ENCODE assay signal across 8 mouse cellular contexts in the genomic region with DNA sequence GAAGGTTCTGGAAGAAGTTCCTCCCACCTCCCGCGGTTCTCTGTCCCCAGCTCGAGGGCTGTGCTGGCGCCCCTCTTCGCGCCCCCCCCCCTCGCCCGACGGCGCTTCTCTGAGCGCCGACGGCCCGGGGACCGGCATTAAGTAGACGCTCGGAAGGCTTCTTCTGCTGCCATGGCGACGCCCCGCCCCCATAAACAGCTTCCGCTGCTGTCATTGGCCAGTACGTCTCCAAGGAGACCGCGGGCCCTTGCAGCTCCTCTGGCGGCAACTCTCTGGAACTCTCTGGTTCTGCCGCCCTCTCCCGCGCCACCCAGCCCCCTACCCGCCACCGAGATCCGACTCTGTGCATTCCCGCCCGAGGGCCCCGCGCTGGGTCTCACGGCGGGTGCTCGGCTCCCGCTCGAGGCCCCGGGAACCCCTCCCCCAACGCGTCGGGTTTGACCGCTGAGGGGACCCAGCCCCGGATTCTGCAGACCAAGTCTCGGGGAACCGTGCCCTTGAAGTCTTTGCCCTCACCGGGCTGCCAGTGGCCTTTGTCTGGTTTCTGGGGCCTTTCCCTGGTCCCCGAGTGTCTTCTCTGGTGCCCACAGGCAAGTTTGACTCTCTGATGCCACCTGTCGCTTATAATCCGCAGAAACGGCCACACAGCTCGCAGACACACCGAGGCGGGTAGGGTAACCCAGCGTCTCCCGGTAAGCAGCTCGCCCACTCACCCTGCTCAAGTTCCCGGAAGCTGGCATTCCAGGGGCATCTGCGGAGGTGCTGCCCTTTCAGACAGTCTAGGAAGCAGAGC. TPM values are rescaled to one million over a fixed set of nuclear protein-coding genes. Genes with fewer than 3 reads are reported as not detected.
DNase-seq lines count a peak whose midpoint lies in the region; ATAC-seq and TF ChIP-seq lines count a peak whose summit lies in the region.

A gene (minus strand): TSS at position 156 of the 793 bp plus-strand sequence.

- WGBS in forebrain, embryonic 16.5 days = under 1% methylated on average over 58 of the region's 61 CpGs
- WGBS in lung, embryonic 14.5 days = under 1% methylated on average over 61 of the region's 61 CpGs
- WGBS in olfactory bulb, adult 2 months = under 1% methylated on average over 61 of the region's 61 CpGs
- WGBS in thymus, adult 2 months = under 1% methylated on average over 59 of the region's 61 CpGs

- peak; percentile 95 for ATAC-seq in forebrain, embryonic 16.5 days
- peak; percentile 93 for ATAC-seq in lung, embryonic 14.5 days (ENCODE audit: insufficient read depth)

- H3K4me2 ChIP-seq in forebrain, embryonic 16.5 days (ENCODE audit: low read length) = peak within 1 kb of the TSS; percentile 99
- H3K4me2 ChIP-seq in lung, embryonic 14.5 days = peak within 1 kb of the TSS; percentile 97

- H3K27ac ChIP-seq in ES-E14 (ENCODE audit: insufficient read depth, low read depth, low read length, poor library complexity, severe bottlenecking) = no peak within 1 kb of the TSS
- peak within 1 kb of the TSS; percentile 46; the same call in 1 of the 2 replicates for H3K27ac ChIP-seq in forebrain, embryonic 16.5 days (ENCODE audit: low read length)
- peak within 1 kb of the TSS; percentile 90 for H3K27ac ChIP-seq in layer of hippocampus, adult 2 months
- H3K27ac ChIP-seq in lung, embryonic 14.5 days (ENCODE audit: low read depth) = peak within 1 kb of the TSS; percentile 58; the same call in 1 of the 2 replicates
- no peak within 1 kb of the TSS for H3K27ac ChIP-seq in olfactory bulb, adult 2 months (ENCODE audit: insufficient read depth, low read depth, low read length)
- no peak within 1 kb of the TSS for H3K27ac ChIP-seq in thymus, adult 2 months (ENCODE audit: control insufficient read depth, insufficient read depth, low read length)

- H3K9ac ChIP-seq in ES-E14 (ENCODE audit: insufficient read depth, low read depth, low read length, poor library complexity, severe bottlenecking) = peak within 1 kb of the TSS; percentile 62
- peak within 1 kb of the TSS; percentile 63 for H3K9ac ChIP-seq in forebrain, embryonic 16.5 days (replicated peaks; ENCODE audit: low read depth, low read length)
- H3K9ac ChIP-seq in lung, embryonic 14.5 days = peak within 1 kb of the TSS; percentile 66

- peak; percentile 87 for DNase-seq in ES-E14 (ENCODE audit: low read depth, low spot score)
- peak; percentile 84 for DNase-seq in cerebellum, adult 11-12 months
- DNase-seq in heart, postnatal 36 days = peak; percentile 96 to 98
- DNase-seq in layer of hippocampus, adult 2 months (ENCODE audit: low spot score in 2 of 2) = peak; percentile 96 to 98
- DNase-seq in lung, embryonic 14.5 days = peak; percentile 97
- DNase-seq in thymus, adult 2 months = peak; percentile 98

- H3K36me3 ChIP-seq in ES-E14 (ENCODE audit: control insufficient read depth, insufficient read depth, low read length, poor library complexity, severe bottlenecking) = no peaks in the 10 kb centered on the region
- H3K36me3 ChIP-seq in forebrain, embryonic 16.5 days (ENCODE audit: control insufficient read depth, insufficient read depth) = 0 out of 2 replicates have a peak, but pooled peaks cover 2% of the 10 kb centered on the region
- H3K36me3 ChIP-seq in lung, embryonic 14.5 days (ENCODE audit: insufficient read depth) = no peaks in the 10 kb centered on the region
- H3K36me3 ChIP-seq in thymus, adult 2 months (ENCODE audit: control insufficient read depth, insufficient read depth, low read length) = no peaks in the 10 kb centered on the region

- no peak for TF ChIP-seq POLR2A in olfactory bulb, adult 2 months (IDR thresholded peaks at IDR 0.05; ENCODE audit: insufficient read depth, low read depth, low read length)
- TF ChIP-seq POLR2A in thymus, adult 2 months (IDR thresholded peaks at IDR 0.05; ENCODE audit: control insufficient read depth, extremely low read depth, insufficient read depth, low read length, poor library complexity) = no peak

- intact Hi-C loops in heart, postnatal 36 days (cut with DNase I) = no loop called here

- in situ Hi-C loops in ES-E14 (cut with MboI; ENCODE audit: low sequenced_read_pairs in 2 of 2, unreplicated experiment in 2 of 2) = no loop called here

- H3K4me3 ChIP-seq in ES-E14 (ENCODE audit: insufficient read depth in 1 of 2, low read depth in 1 of 2, low read length in 2 of 2, poor library complexity in 1 of 2, severe bottlenecking in 1 of 2) = peak within 1 kb of the TSS; percentile 52 to 72
- H3K4me3 ChIP-seq in forebrain, embryonic 16.5 days (replicated peaks; ENCODE audit: low read length) = peak within 1 kb of the TSS; percentile 57
- peak within 1 kb of the TSS; percentile 69 for H3K4me3 ChIP-seq in layer of hippocampus, adult 2 months
- peak within 1 kb of the TSS; percentile 64 for H3K4me3 ChIP-seq in lung, embryonic 14.5 days (ENCODE audit: low read depth, low read length)
- peak within 1 kb of the TSS; percentile 57 for H3K4me3 ChIP-seq in olfactory bulb, adult 2 months (ENCODE audit: insufficient read depth, low read depth, low read length)
- peak within 1 kb of the TSS; percentile 42 for H3K4me3 ChIP-seq in thymus, adult 2 months (ENCODE audit: control insufficient read depth, insufficient read depth, low read length)

- peaks cover 2 to 36% of the 10 kb centered on the region in 2 experiments; a peak in 3 of 4 replicates for H3K4me1 ChIP-seq in ES-E14 (ENCODE audit: control insufficient read depth in 2 of 2, insufficient read depth in 2 of 2, low read length in 2 of 2, poor library complexity in 1 of 2)
- peaks cover 47% of the 10 kb centered on the region for H3K4me1 ChIP-seq in forebrain, embryonic 16.5 days (replicated peaks; ENCODE audit: control insufficient read depth, insufficient read depth, low read length)
- peaks cover 11% of the 10 kb centered on the region; the same call in 1 of the 2 replicates for H3K4me1 ChIP-seq in lung, embryonic 14.5 days (ENCODE audit: insufficient read depth)
- peaks cover 39% of the 10 kb centered on the region for H3K4me1 ChIP-seq in olfactory bulb, adult 2 months (ENCODE audit: control insufficient read depth, insufficient read depth, low read length)
- H3K4me1 ChIP-seq in thymus, adult 2 months (replicated peaks; ENCODE audit: control insufficient read depth, insufficient read depth, low read length) = peaks cover 37% of the 10 kb centered on the region

- no peaks in the 10 kb centered on the region for H3K9me3 ChIP-seq in ES-E14 (ENCODE audit: control insufficient read depth, insufficient read depth, low read depth, low read length)
- H3K9me3 ChIP-seq in forebrain, embryonic 16.5 days (ENCODE audit: control insufficient read depth, low read length) = no peaks in the 10 kb centered on the region
- H3K9me3 ChIP-seq in lung, embryonic 14.5 days (ENCODE audit: low read depth, low read length) = no peaks in the 10 kb centered on the region

- peak; percentile 68 for TF ChIP-seq CTCF in layer of hippocampus, adult 2 months (conservative IDR thresholded peaks at IDR 0.05)
- TF ChIP-seq CTCF in lung, embryonic 14.5 days (IDR thresholded peaks at IDR 0.05; ENCODE audit: low read depth) = peak; percentile 58; the same call in 1 of the 2 replicates
- TF ChIP-seq CTCF in olfactory bulb, adult 2 months (IDR thresholded peaks at IDR 0.05; ENCODE audit: insufficient read depth, low read depth, low read length) = peak; percentile 37; the same call in 1 of the 2 replicates
- TF ChIP-seq CTCF in thymus, adult 2 months (IDR thresholded peaks at IDR 0.05; ENCODE audit: borderline replicate concordance, control insufficient read depth, extremely low read depth, insufficient read depth, low read length, poor library complexity) = peak; percentile 58; the same call in 1 of the 2 replicates

- peaks cover 12% of the 10 kb centered on the region for H3K27me3 ChIP-seq in forebrain, embryonic 16.5 days (replicated peaks; ENCODE audit: control insufficient read depth, insufficient read depth, low read length)
- H3K27me3 ChIP-seq in lung, embryonic 14.5 days (ENCODE audit: insufficient read depth, low read length) = peaks cover 26% of the 10 kb centered on the region
- H3K27me3 ChIP-seq in thymus, adult 2 months (ENCODE audit: control insufficient read depth, insufficient read depth, low read length) = no peaks in the 10 kb centered on the region; the same call in 1 of the 2 replicates

TF ChIP-seq in ES-E14, 5 proteins besides CTCF, POLR2A, EP300 and RAD21:
- no peak for TF ChIP-seq ZC3H11A (IDR thresholded peaks at IDR 0.05; ENCODE audit: borderline replicate concordance, low read depth, low read length)
- no peak for TF ChIP-seq MAFK (IDR thresholded peaks at IDR 0.05; ENCODE audit: insufficient read depth, low read depth, low read length)
- no peak for TF ChIP-seq HCFC1 (IDR thresholded peaks at IDR 0.05; ENCODE audit: borderline replicate concordance, insufficient read depth, low read length)
TF ChIP-seq in ES-E14: peak in this region for 0.

RNA-seq across cellular contexts. Expression of the gene that starts here (rescaled TPM):
- 0.67 and 1.2 TPM in 2 replicates for total RNA-seq in ES-E14 (2012; rRNA removed)
- polyA plus RNA-seq in forebrain, embryonic 16.5 days (2015; fragmentation: Nextera tagmentation; extraction: Ambion mirVana) = 6.6 and 7.0 TPM in 2 replicates
- total RNA-seq in heart, postnatal 36 days (2021) = not detected
- 1 to 10 TPM; 4.3 to 5.9 TPM for total RNA-seq in layer of hippocampus, adult 2 months (2021)
- polyA plus RNA-seq in lung, embryonic 14.5 days (2014; fragmentation: Nextera tagmentation; extraction: Ambion mirVana) = 1.3 and 2.1 TPM in 2 replicates
- not detected in 2 replicates for polyA plus RNA-seq in olfactory bulb, adult 2 months (2012; ENCODE audit: insufficient read depth, insufficient read length, low replicate concordance, missing spikeins)
- 6.9 TPM in 2 replicates for polyA plus RNA-seq in thymus, adult 2 months (2012; rRNA removed)

Comparison
In these comparisons a context has a peak if more than half of its experiments do, and no peak if none do; other contexts are left out.
1. Peak in DNase-seq in heart, postnatal 36 days; RNA of the gene not detected or under 1 TPM.
2. H3K27ac ChIP-seq: peak in forebrain, embryonic 16.5 days (single experiment), layer of hippocampus, adult 2 months (single experiment) and lung, embryonic 14.5 days (single experiment); none in ES-E14 (single experiment), olfactory bulb, adult 2 months (single experiment) and thymus, adult 2 months (single experiment).
3. Peak in every context shown above with its lines, with median percentiles within 50 percentile points of each other: DNase-seq, H3K4me3 ChIP-seq, H3K9ac ChIP-seq and CTCF ChIP-seq.